Mouse (Mus musculus) limb, embryonic 10.5 days (tissue): Measurements from ENCODE around the gene Nolc1. TPM values are rescaled to one million over a fixed set of nuclear protein-coding genes. Genes with fewer than 3 reads are reported as not detected.

Experiments
- DNase-seq: peaks from one replicate; pipeline ENCODE4 v3.0.0-alpha.2; 2017; ENCODE audit warnings: low spot score
- H3K27ac ChIP-seq: fragments of 300-500 bp; sonication (generic); 2 replicates; pipeline ENCODE4 v1.5.1; 2016; ENCODE audit warnings: mild to moderate bottlenecking
- H3K27me3 ChIP-seq: fragments of 300-500 bp; sonication (generic); 2 replicates; pipeline ENCODE4 v1.6.1; 2016; ENCODE audit warnings: low read depth, mild to moderate bottlenecking; ENCODE audit not compliant: poor library complexity, severe bottlenecking
- H3K36me3 ChIP-seq: fragments of 300-500 bp; sonication (generic); 2 replicates; pipeline ENCODE4 v1.6.1; 2016; ENCODE audit warnings: mild to moderate bottlenecking, moderate library complexity
- H3K4me1 ChIP-seq: fragments of 300-500 bp; sonication (generic); 2 replicates; pipeline ENCODE4 v1.6.1; 2016
- H3K4me3 ChIP-seq: fragments of 300-500 bp; sonication (generic); 2 replicates; pipeline ENCODE4 v1.5.1; 2016; ENCODE audit warnings: mild to moderate bottlenecking, moderate library complexity
- H3K9me3 ChIP-seq: fragments of 300-500 bp; sonication (generic); replicated peaks from 2 replicates; pipeline ENCODE4 v1.6.1; 2016; ENCODE audit warnings: mild to moderate bottlenecking
- WGBS: fragments of 180-500 bp; shearing (Covaris S2); methylation state at CpG from one replicate; pipeline ENCODE4 v1.1.7; 2016; 5-methylcytosine and 5-hydroxymethylcytosine counted together
- polyA plus RNA-seq: library from polyadenylated mRNA; unstranded; fragments of >200 nt; fragmentation: Nextera tagmentation; extraction: Ambion mirVana; gene quantifications from 2 replicates; pipeline ENCODE4 v1.2.1, GENCODE M21; 2016

The Nolc1 gene
- polyA plus RNA-seq, 1 experiment from 2014 or later, result 145 TPM

DNA sequence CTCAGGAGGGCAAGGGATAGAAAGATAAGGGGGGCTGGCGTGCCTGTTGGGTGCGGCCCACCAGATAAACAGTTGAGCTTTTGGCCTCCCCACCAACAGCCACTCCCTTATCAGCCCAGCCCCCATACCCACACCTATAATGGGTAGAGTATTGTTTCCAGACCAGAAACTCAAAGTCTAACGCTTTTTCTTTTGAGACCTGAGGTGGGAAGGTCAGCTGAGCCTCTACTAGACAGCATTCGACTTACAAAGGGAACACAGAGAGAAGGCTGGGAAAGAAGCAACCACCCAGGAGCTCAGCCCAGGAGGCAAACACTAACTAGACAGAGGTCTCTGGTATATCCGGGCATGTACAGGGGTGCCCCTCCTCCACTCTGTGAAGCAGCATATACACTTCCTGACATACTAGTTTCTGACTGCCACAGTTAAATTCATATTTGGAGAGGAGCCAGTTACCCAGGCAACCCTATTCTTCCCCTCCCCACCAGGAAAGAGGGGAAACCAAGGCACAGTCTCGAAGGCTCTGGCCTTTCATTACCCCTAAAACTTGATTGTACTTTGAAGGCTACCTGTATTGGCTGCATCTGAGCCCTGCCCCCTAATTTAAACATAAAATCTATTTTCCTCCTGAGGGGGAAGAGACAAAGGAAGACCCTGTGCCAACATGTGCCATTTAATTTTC lies 38.3 kb upstream of the Nolc1 start:
- Histone ChIP-seq H3K4me1 (peaks cover 54% of the 10 kb centered on the region), H3K36me3 (peaks cover 56% of the 10 kb centered on the region), H3K4me3 (peak overlapping the region; percentile 96), H3K9me3 (no peaks in the 10 kb centered on the region), H3K27ac (peak overlapping the region; percentile 97), H3K27me3 (no peaks in the 10 kb centered on the region)
- no peak for DNase-seq
- 54% methylated on average over 6 of the region's 6 CpGs for WGBS

- peaks cover 62% of the 10 kb centered on the region for H3K4me1 ChIP-seq
- peak overlapping the region; percentile 97 for H3K27ac ChIP-seq
- no peaks in the 10 kb centered on the region for H3K27me3 ChIP-seq
- H3K36me3 ChIP-seq, result peaks cover 48% of the 10 kb centered on the region
- H3K4me3 ChIP-seq, result peak overlapping the region; percentile 96
- H3K9me3 ChIP-seq, result no peaks in the 10 kb centered on the region
- no peak for DNase-seq
- 43% methylated on average over 13 of the region's 13 CpGs for WGBS
Observed at GRCm38 (mm10) chr19:46037925-46038850, 37.5 kb upstream of the Nolc1 start.

DNA sequence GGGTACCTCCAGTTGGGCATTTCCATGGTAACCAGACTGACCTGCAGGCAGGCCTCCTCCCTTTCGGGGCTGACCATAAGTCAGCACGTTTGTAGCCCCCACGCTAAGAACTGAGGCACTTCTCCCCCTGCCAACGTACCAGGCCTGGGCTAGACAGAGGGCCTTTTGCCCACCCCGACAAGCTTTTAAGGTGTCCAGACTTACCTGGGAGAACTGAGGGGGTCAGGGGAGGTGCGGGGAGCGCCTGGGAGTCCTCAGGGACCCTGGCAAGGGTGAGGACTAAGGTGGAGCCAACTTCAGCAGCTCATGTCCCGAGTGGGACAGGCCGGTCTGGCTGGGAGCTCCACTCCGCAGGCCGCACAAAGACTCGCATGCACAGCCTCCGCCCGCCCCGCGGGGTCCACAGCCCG lies 36.8 kb upstream of the Nolc1 start:
- no peaks in the 10 kb centered on the region for H3K27me3 ChIP-seq
- H3K4me1 ChIP-seq, result peaks cover 68% of the 10 kb centered on the region
- peak; percentile 63 for DNase-seq
- peaks cover 41% of the 10 kb centered on the region for H3K36me3 ChIP-seq
- H3K27ac ChIP-seq, result peak overlapping the region; percentile 97
- no peaks in the 10 kb centered on the region for H3K9me3 ChIP-seq
- under 1% methylated on average over 17 of the region's 17 CpGs for WGBS
- H3K4me3 ChIP-seq, result peak overlapping the region; percentile 96

DNA sequence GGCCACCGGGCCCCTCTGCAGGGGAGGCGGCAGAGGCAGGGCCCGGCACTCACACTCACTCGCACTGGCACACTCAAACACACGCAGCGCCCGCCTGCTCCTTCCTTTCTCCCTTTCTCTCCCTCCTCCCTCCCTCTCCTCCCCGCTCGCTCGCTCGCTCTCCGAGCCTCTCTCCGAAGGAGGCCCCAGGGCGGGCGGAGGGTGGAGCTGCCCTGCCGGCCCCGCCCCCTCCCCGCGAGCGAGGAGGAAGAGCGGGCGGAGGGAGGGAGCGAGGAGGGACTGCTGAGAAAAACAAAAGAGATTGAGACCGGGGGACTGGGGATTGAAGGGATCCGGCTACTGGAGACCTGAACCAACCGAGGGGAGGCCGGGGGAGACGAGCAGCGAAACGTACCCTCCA lies 36.2 kb upstream of the Nolc1 start:
- 2% methylated on average over 30 of the region's 30 CpGs for WGBS
- H3K27me3 ChIP-seq, result no peaks in the 10 kb centered on the region
- peaks cover 35% of the 10 kb centered on the region for H3K36me3 ChIP-seq
- H3K9me3 ChIP-seq, result no peaks in the 10 kb centered on the region
- peak overlapping the region; percentile 96 for H3K4me3 ChIP-seq
- H3K4me1 ChIP-seq, result peaks cover 73% of the 10 kb centered on the region
- peak overlapping the region; percentile 97 for H3K27ac ChIP-seq
- peak; percentile 93 for DNase-seq

DNA sequence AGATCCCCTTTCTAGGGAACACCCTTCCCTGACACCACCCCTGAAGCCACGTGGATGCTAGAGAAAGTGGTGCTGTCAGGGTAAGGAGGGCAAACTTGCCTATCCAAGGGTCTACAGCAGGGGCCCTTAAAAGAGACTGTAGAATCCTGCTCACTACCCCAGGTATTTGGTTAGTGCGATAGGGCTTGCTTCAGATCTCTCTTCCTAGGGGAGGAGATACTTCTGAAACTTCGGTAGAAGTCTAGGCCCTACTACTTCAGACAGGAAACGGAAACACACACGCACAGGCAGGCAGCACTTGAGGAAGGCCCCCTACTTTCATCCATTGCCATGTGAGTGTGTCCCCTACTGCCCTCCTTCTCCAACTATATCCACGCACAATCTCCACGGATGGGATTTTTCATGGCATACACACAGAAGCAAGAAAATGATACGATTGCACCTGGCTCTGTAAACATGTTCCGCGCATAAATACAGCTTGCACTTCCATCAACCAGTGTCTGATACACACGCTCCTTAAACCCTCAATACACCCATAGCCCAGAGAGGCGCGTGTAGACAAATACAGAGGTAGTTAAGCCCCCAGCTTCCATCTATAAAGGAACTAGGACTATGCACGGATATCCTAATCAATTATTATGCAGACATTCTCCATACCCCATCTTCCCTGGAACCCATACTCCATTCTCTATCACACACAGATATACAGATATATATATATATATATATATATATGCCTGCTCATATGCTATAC lies 35.3 kb upstream of the Nolc1 start:
- peak overlapping the region; percentile 97 for H3K27ac ChIP-seq
- peaks cover 76% of the 10 kb centered on the region for H3K4me1 ChIP-seq
- peak; percentile 47 for DNase-seq
- H3K4me3 ChIP-seq, result peak overlapping the region; percentile 96
- no peaks in the 10 kb centered on the region for H3K27me3 ChIP-seq
- 45% methylated on average over 14 of the region's 14 CpGs for WGBS
- H3K36me3 ChIP-seq, result peaks cover 26% of the 10 kb centered on the region
- H3K9me3 ChIP-seq, result no peaks in the 10 kb centered on the region

DNA sequence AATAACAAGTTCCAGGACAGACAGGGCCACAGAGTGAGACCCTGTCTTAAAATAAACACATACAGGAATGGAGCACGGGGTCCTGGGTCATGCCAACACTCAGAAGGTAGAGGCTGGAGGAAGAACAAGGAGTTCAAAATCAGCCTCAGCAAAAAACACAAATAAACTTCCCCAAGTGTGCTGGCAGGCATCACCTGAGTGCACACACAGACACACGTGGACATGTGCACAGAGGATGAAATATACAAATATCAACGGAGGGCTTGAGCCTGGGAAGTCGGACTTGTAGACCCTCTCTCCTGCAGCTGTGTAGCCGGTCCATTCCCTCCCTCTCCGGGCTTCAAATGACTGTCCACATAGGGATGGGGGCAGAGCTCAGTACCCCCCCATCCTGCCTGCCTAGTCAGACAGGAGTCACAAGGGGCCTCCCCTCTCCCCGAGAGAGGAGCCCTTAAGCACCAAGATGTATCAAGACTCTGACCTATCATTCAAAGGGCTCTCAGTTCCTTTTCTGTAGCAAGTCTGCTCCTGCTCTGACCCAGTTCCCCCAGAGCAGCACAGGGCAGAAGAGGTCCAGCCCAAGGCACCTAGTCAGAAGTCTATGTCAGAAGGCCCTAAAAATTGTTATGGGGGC lies 34.2 kb upstream of the Nolc1 start:
- peaks cover 84% of the 10 kb centered on the region for H3K4me1 ChIP-seq
- no peak for DNase-seq
- 36% methylated on average over 7 of the region's 7 CpGs for WGBS

DNA sequence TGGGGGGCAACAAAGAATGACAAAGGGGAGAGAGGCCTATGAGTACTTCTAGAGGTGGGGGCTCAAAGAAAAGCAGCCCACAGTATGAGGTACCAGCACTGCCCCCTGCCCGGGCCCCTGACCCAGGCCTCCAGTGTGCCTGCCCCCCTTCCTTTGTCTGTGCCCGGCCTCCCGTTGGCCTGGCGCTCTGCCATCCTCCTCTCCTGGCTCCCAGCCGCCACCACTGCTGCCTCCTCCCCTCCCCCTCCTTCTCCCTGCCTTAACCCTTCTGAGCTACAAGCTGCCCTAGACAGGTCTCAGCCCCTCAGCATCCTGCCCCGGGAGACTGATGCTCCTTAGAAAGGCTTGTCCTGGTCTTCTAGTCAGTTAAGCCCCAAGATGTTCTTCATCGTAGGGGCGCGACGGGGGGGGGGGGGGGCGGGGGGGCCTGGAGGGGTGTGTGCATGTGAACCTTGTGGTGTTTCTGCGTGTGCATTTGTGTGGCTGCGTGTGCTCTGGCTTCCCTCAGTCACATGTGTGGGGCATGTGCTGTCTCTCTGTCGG lies 33.7 kb upstream of the Nolc1 start:
- no peaks in the 10 kb centered on the region for H3K9me3 ChIP-seq
- H3K27ac ChIP-seq, result peak overlapping the region; percentile 97
- 2% methylated on average over 12 of the region's 14 CpGs for WGBS
- peaks cover 9% of the 10 kb centered on the region for H3K36me3 ChIP-seq
- DNase-seq, result peak; percentile 77
- no peaks in the 10 kb centered on the region for H3K27me3 ChIP-seq
- peaks cover 84% of the 10 kb centered on the region for H3K4me1 ChIP-seq
- peak overlapping the region; percentile 96 for H3K4me3 ChIP-seq

More for the DNA sequence above, 34.2 kb upstream of the Nolc1 start:
- Histone ChIP-seq H3K27ac (peak overlapping the region; percentile 97), H3K9me3 (no peaks in the 10 kb centered on the region), H3K4me3 (peak overlapping the region; percentile 96), H3K27me3 (no peaks in the 10 kb centered on the region), H3K36me3 (peaks cover 15% of the 10 kb centered on the region)

- peaks cover 84% of the 10 kb centered on the region for H3K4me1 ChIP-seq
- peak; percentile 76 for DNase-seq
- no peaks in the 10 kb centered on the region for H3K9me3 ChIP-seq
- peak overlapping the region; percentile 97 for H3K27ac ChIP-seq
- WGBS, result 8% methylated on average over 6 of the region's 6 CpGs
- H3K27me3 ChIP-seq, result no peaks in the 10 kb centered on the region
- peak overlapping the region; percentile 96 for H3K4me3 ChIP-seq
- peaks cover 4% of the 10 kb centered on the region for H3K36me3 ChIP-seq
Observed at GRCm38 (mm10) chr19:46042476-46043011, 33.1 kb upstream of the Nolc1 start.

- Histone ChIP-seq H3K4me3 (peak overlapping the region; percentile 96), H3K4me1 (peaks cover 79% of the 10 kb centered on the region), H3K27me3 (no peaks in the 10 kb centered on the region), H3K27ac (peak overlapping the region; percentile 97), H3K9me3 (no peaks in the 10 kb centered on the region), H3K36me3 (no peaks in the 10 kb centered on the region)
- no peak for DNase-seq
- 75% methylated on average over 7 of the region's 7 CpGs for WGBS
Observed at GRCm38 (mm10) chr19:46043380-46043779, 32.3 kb upstream of the Nolc1 start.

- Histone ChIP-seq H3K9me3 (no peaks in the 10 kb centered on the region), H3K4me3 (peak within 1 kb of the TSS; percentile 96), H3K27me3 (no peaks in the 10 kb centered on the region), H3K4me1 (peaks cover 77% of the 10 kb centered on the region), H3K36me3 (no peaks in the 10 kb centered on the region), H3K27ac (peak within 1 kb of the TSS; percentile 97)
- peak; percentile 68 for DNase-seq
- WGBS, result under 1% methylated on average over 34 of the region's 34 CpGs
Observed at GRCm38 (mm10) chr19:46044271-46044992, 31.2 kb upstream of the Nolc1 start, which contains the start of gene Pprc1. Gene Pprc1 (plus strand): TSS chr19:46044886.

DNA sequence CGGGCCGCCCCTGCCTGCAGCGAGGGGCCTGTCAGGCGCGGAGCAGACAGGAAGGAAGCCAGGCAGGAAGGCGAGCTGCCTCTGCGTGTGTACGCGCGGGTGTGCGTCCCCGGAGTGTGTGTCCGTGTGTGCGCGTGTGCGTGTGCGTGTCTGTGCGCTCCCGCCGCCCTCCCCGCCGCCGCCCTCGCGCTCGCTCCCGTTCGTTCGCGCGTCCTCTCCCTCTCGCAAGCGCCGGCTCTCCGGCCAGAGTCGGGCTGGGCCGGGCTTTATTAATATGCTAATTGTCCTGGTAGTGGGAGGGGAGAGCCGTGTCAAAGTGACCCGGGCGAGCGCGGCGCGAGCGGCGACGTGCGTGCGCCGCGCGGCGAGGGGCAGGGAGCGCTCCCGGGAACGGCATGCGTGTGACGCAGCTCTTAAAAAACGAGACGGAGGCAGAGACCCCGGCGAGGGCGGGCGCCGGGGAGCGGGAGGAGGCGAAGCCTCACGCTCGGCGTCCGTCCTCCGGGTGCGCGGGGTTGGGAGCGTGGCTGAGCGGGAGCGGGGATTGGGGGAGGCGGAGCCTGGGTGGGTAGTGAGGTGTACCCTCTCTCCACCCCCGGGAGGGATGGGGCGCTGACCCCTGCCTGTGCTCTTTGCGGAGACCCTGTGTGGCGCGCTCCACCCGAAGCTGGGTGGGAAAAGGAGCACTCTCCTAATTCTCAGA lies 30.5 kb upstream of the Nolc1 start, which contains the start of gene Ldb1:
Gene Ldb1, minus strand, starts transcription at position 222 of the 703 bp plus-strand sequence.
- DNase-seq, result peak; percentile 88
- Histone ChIP-seq H3K4me1 (peaks cover 70% of the 10 kb centered on the region), H3K27ac (peak within 1 kb of the TSS; percentile 97), H3K4me3 (peak within 1 kb of the TSS; percentile 96), H3K36me3 (no peaks in the 10 kb centered on the region), H3K27me3 (no peaks in the 10 kb centered on the region), H3K9me3 (no peaks in the 10 kb centered on the region)
- WGBS, result under 1% methylated on average over 84 of the region's 84 CpGs
